Mouse (Mus musculus): ENCODE results near the gene Psap.

- TF ChIP-seq CTCF (IDR thresholded peaks at IDR 0.05; ENCODE audit: extremely low read depth, insufficient read length, insufficient replicate concordance, low read depth, low read length) = no peak
- TF ChIP-seq POLR2A (IDR thresholded peaks at IDR 0.05; ENCODE audit: low read depth, low read length) = no peak
Observed at GRCm38 (mm10) chr10:60351761-60352455, 74.5 kb downstream of the Psap start.
